8 mouse cellular contexts compared by ENCODE assay signal in the genomic region with DNA sequence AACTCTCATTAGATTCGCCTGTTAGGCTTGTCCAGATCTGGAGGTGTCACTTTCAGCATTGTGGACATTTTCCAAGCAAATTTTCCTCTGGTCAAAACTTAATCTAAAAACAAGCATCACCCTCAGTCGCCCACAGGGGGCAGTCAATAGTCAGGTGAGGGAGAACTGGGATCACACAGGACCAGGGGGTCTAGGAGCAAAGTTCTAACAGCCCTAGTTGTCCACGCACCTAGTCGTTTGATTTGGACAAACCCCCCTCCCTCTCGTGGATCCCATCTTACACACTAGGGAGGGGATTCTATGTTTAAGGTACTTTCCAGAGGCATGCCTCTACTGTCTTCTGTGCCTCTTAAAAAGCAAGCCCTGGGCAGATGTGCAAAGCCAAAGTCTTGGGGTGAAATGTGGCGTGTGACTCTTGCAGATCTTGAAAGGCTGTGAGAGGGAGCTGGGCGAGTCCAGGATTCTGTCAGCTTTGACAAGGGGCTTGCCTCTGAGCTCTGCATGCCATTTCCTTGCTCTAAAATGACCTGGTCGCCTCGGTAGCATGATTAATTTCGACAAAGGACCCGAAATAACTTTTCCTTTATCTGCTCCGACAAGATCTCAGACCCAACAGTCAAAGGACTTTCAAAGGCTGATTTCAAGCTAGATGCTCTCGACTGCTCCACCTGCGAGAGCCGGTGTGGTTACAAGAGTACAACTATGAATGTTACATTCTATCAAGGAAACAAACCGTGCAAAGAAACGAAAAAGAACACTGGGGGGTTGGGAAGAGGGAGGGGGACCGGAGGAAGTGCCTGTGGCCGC. TPM values are rescaled to one million over a fixed set of nuclear protein-coding genes. Genes with fewer than 3 reads are reported as not detected.
DNase-seq lines count a peak whose midpoint lies in the region; ATAC-seq and TF ChIP-seq lines count a peak whose summit lies in the region.

No protein-coding gene starts in this region.

- ATAC-seq in embryonic facial prominence, embryonic 12.5 days (ENCODE audit: insufficient number of reproducible peaks, insufficient read depth, low FRiP score, low TSS enrichment), result no peak
- peak; percentile 8 to 18; a peak in 1 of 4 replicates for ATAC-seq in hematopoietic stem cell, adult 5-6 weeks (replicated peaks in 1 of 2; ENCODE audit: insufficient read depth in 1 of 2, low FRiP score in 2 of 2, low TSS enrichment in 1 of 2, low read depth in 1 of 2, poor library complexity in 2 of 2, severe bottlenecking in 2 of 2)
- no peak for ATAC-seq in limb, embryonic 14.5 days (ENCODE audit: low FRiP score, low read depth)
- ATAC-seq in midbrain, embryonic 16.5 days, result no peak
- ATAC-seq in stomach, postnatal 0 days (ENCODE audit: low FRiP score, low TSS enrichment), result no peak

- 0 out of 2 replicates have a peak, but pooled peaks cover 3% of the 10 kb centered on the region for H3K36me3 ChIP-seq in embryonic facial prominence, embryonic 12.5 days
- no peaks in the 10 kb centered on the region for H3K36me3 ChIP-seq in limb, embryonic 14.5 days (ENCODE audit: control insufficient read depth, insufficient read depth, low read length)
- no peaks in the 10 kb centered on the region for H3K36me3 ChIP-seq in midbrain, embryonic 16.5 days (ENCODE audit: control insufficient read depth, insufficient read depth, low read length)
- H3K36me3 ChIP-seq in stomach, postnatal 0 days (ENCODE audit: control insufficient read depth, insufficient read depth, low read length), result no peaks in the 10 kb centered on the region

- H3K4me1 ChIP-seq in embryonic facial prominence, embryonic 12.5 days, result peaks cover 12% of the 10 kb centered on the region
- H3K4me1 ChIP-seq in limb, embryonic 14.5 days (ENCODE audit: control insufficient read depth, insufficient read depth, low read length), result no peaks in the 10 kb centered on the region
- H3K4me1 ChIP-seq in midbrain, embryonic 16.5 days (ENCODE audit: control insufficient read depth, insufficient read depth, low read length), result peaks cover 16% of the 10 kb centered on the region
- H3K4me1 ChIP-seq in stomach, postnatal 0 days (replicated peaks; ENCODE audit: control insufficient read depth, insufficient read depth), result 0 out of 2 replicates have a peak, but pooled peaks cover 5% of the 10 kb centered on the region

- H3K4me3 ChIP-seq in layer of hippocampus, adult 2 months, result peak overlapping the region; percentile 60
- peak overlapping the region; percentile 63 for H3K4me3 ChIP-seq in embryonic facial prominence, embryonic 12.5 days
- peak overlapping the region; percentile 66 for H3K4me3 ChIP-seq in limb, embryonic 14.5 days (replicated peaks; ENCODE audit: low read length)
- H3K4me3 ChIP-seq in midbrain, embryonic 16.5 days (ENCODE audit: low read depth, low read length), result peak overlapping the region; percentile 80
- peak overlapping the region; percentile 56 for H3K4me3 ChIP-seq in stomach, postnatal 0 days (ENCODE audit: low read depth, low read length)

- peak overlapping the region; percentile 57; the same call in 1 of the 2 replicates for H3K9ac ChIP-seq in embryonic facial prominence, embryonic 12.5 days
- H3K9ac ChIP-seq in limb, embryonic 14.5 days (ENCODE audit: low read depth, low read length, severe bottlenecking), result peak overlapping the region; percentile 49
- H3K9ac ChIP-seq in midbrain, embryonic 16.5 days (ENCODE audit: low read depth, low read length), result peak overlapping the region; percentile 81; the same call in 1 of the 2 replicates
- peak overlapping the region; percentile 47; the same call in 1 of the 2 replicates for H3K9ac ChIP-seq in stomach, postnatal 0 days (ENCODE audit: low read length)

- WGBS in embryonic facial prominence, embryonic 12.5 days, result 2% methylated on average over 19 of the region's 19 CpGs
- whole genome bisulfite sequencing in limb, embryonic 14.5 days, result 5% methylated on average over 19 of the region's 19 CpGs
- 4% methylated on average over 19 of the region's 19 CpGs for WGBS in midbrain, embryonic 16.5 days
- 11% methylated on average over 19 of the region's 19 CpGs for WGBS in stomach, postnatal 0 days

- H3K9me3 ChIP-seq in embryonic facial prominence, embryonic 12.5 days, result no peaks in the 10 kb centered on the region
- H3K9me3 ChIP-seq in limb, embryonic 14.5 days (ENCODE audit: control insufficient read depth, low read length), result no peaks in the 10 kb centered on the region
- no peaks in the 10 kb centered on the region for H3K9me3 ChIP-seq in midbrain, embryonic 16.5 days (replicated peaks; ENCODE audit: control insufficient read depth, low read length, poor library complexity, severe bottlenecking)
- no peaks in the 10 kb centered on the region for H3K9me3 ChIP-seq in stomach, postnatal 0 days (ENCODE audit: control insufficient read depth, low read length)

- no peak for TF ChIP-seq POLR2A in limb, embryonic 14.5 days (IDR thresholded peaks at IDR 0.05; ENCODE audit: borderline replicate concordance, extremely low read depth, insufficient read depth, insufficient read length)

- DNase-seq in layer of hippocampus, adult 2 months (ENCODE audit: low spot score in 2 of 2), result peak in 1 of 2 experiments; percentile 41
- no peak for DNase-seq in layer of hippocampus, adult 9-10 months (ENCODE audit: low spot score)
- DNase-seq in adrenal gland, postnatal 14 days, result peak; percentile 67
- DNase-seq in limb, embryonic 14.5 days (ENCODE audit: low spot score), result peak; percentile 40
- DNase-seq in stomach, postnatal 0 days (ENCODE audit: low spot score), result peak; percentile 67

- TF ChIP-seq EP300 in stomach, postnatal 0 days (optimal IDR thresholded peaks at IDR 0.05), result no peak

- H3K4me2 ChIP-seq in embryonic facial prominence, embryonic 12.5 days (replicated peaks), result peak overlapping the region; percentile 95
- H3K4me2 ChIP-seq in limb, embryonic 14.5 days (replicated peaks; ENCODE audit: low read depth, low read length, severe bottlenecking), result peak overlapping the region; percentile 92
- H3K4me2 ChIP-seq in midbrain, embryonic 16.5 days (ENCODE audit: low read length), result peak overlapping the region; percentile 97
- H3K4me2 ChIP-seq in stomach, postnatal 0 days (replicated peaks; ENCODE audit: low read depth), result peak overlapping the region; percentile 99

- H3K27ac ChIP-seq in layer of hippocampus, adult 2 months, result no peak overlapping the region
- H3K27ac ChIP-seq in embryonic facial prominence, embryonic 12.5 days, result no peak overlapping the region
- H3K27ac ChIP-seq in limb, embryonic 14.5 days (replicated peaks; ENCODE audit: low read depth, low read length), result no peak overlapping the region
- no peak overlapping the region for H3K27ac ChIP-seq in midbrain, embryonic 16.5 days (ENCODE audit: low read length)
- H3K27ac ChIP-seq in stomach, postnatal 0 days (replicated peaks), result peak overlapping the region; percentile 30; the same call in 1 of the 2 replicates

- peaks cover 19% of the 10 kb centered on the region for H3K27me3 ChIP-seq in embryonic facial prominence, embryonic 12.5 days
- peaks cover 9% of the 10 kb centered on the region for H3K27me3 ChIP-seq in limb, embryonic 14.5 days (ENCODE audit: control insufficient read depth, insufficient read depth, low read length)
- peaks cover 9% of the 10 kb centered on the region for H3K27me3 ChIP-seq in midbrain, embryonic 16.5 days (ENCODE audit: control insufficient read depth, insufficient read depth, low read depth, low read length)
- H3K27me3 ChIP-seq in stomach, postnatal 0 days (ENCODE audit: control insufficient read depth, insufficient read depth, low read length), result no peaks in the 10 kb centered on the region

- TF ChIP-seq CTCF in layer of hippocampus, adult 2 months (conservative IDR thresholded peaks at IDR 0.05), result peak; percentile 79
- TF ChIP-seq CTCF in stomach, postnatal 0 days (IDR thresholded peaks at IDR 0.05; ENCODE audit: low read depth), result peak; percentile 70

RNA-seq across cellular contexts. Expression of gene Myb, which starts 2.5 kb away (rescaled TPM):
- under 1 TPM; 0.44 to 0.66 TPM for total RNA-seq in layer of hippocampus, adult 2 months (2021)
- total RNA-seq in adrenal gland, postnatal 14 days (2021), result 2.2 and 2.5 TPM in 2 replicates
- polyA plus RNA-seq in embryonic facial prominence, embryonic 12.5 days (2016; fragmentation: Nextera tagmentation; extraction: Ambion mirVana), result 6.0 and 7.4 TPM in 2 replicates
- 400 and 463 TPM in 2 replicates for total RNA-seq in hematopoietic stem cell, adult 5-6 weeks (2017)
- 3.8 and 4.0 TPM in 2 replicates for polyA plus RNA-seq in limb, embryonic 14.5 days (2012; rRNA removed)
- polyA plus RNA-seq in limb, embryonic 14.5 days (2014; fragmentation: Nextera tagmentation; extraction: Ambion mirVana), result 2.7 and 3.7 TPM in 2 replicates
- polyA plus RNA-seq in midbrain, embryonic 16.5 days (2015; fragmentation: Nextera tagmentation; extraction: Ambion mirVana), result 2.4 and 2.8 TPM in 2 replicates
- 2.0 and 2.1 TPM in 2 replicates for polyA plus RNA-seq in stomach, postnatal 0 days (2015; fragmentation: Nextera tagmentation; extraction: Ambion mirVana)

Comparison
In these comparisons a context has a peak if more than half of its experiments do, and no peak if none do; other contexts are left out.
1. ATAC-seq: peak in hematopoietic stem cell, adult 5-6 weeks (2 of 2); none in embryonic facial prominence, embryonic 12.5 days (single experiment), limb, embryonic 14.5 days (single experiment), midbrain, embryonic 16.5 days (single experiment) and stomach, postnatal 0 days (single experiment).
2. Peak in every context shown above with its lines, with median percentiles within 50 percentile points of each other: H3K4me3 ChIP-seq, H3K4me2 ChIP-seq and H3K9ac ChIP-seq.